Mouse (Mus musculus) testis, adult 2 months (tissue): Measurements from ENCODE around the gene Hlf. TPM values are rescaled to one million over a fixed set of nuclear protein-coding genes. Genes with fewer than 3 reads are reported as not detected.

ENCODE experiments used
- H3K27ac ChIP-seq: fragments of 200-500 bp; 2 replicates; pipeline ENCODE4 v1.5.1; 2012; ENCODE audit warnings: low read depth, low read length; ENCODE audit not compliant: control insufficient read depth, insufficient read depth
- H3K27me3 ChIP-seq: fragments of 200-500 bp; 2 replicates; pipeline ENCODE4 v1.6.1; 2012; ENCODE audit warnings: mild to moderate bottlenecking, low read length, moderate library complexity; ENCODE audit not compliant: control insufficient read depth, insufficient read depth
- H3K36me3 ChIP-seq: fragments of 200-500 bp; 2 replicates; pipeline ENCODE4 v1.6.1; 2012; ENCODE audit warnings: mild to moderate bottlenecking, low read length; ENCODE audit not compliant: control insufficient read depth, insufficient read depth
- H3K4me1 ChIP-seq: fragments of 200-500 bp; 2 replicates; pipeline ENCODE4 v1.6.1; 2012; ENCODE audit warnings: low read length; ENCODE audit not compliant: control insufficient read depth, insufficient read depth
- H3K4me3 ChIP-seq: fragments of 200-500 bp; 2 replicates; pipeline ENCODE4 v1.5.1; 2012; ENCODE audit warnings: low read depth, mild to moderate bottlenecking, low read length, moderate library complexity, mixed read lengths; ENCODE audit not compliant: control insufficient read depth
- CTCF ChIP-seq: fragments of 200-500 bp; IDR thresholded peaks from 2 replicates; pipeline ENCODE4 v1.5.1; 2012; ENCODE audit warnings: low read depth, mild to moderate bottlenecking, inconsistent platforms, low read length, moderate library complexity; ENCODE audit not compliant: control insufficient read depth, insufficient read depth, insufficient replicate concordance
- POLR2A ChIP-seq: fragments of 200-500 bp; IDR thresholded peaks from 2 replicates; pipeline ENCODE4 v1.6.1; 2012; ENCODE audit warnings: low read depth, mild to moderate bottlenecking, inconsistent platforms, low read length, moderate library complexity; ENCODE audit not compliant: control insufficient read depth
- polyA plus RNA-seq: library from polyadenylated mRNA; depleted of rRNA; stranded (reverse); fragments of >200 nt; gene quantifications from 2 replicates; pipeline ENCODE4 v1.2.3, GENCODE M21; 2012; rRNA removed

Hlf gene
- 0.69 and 2.3 TPM in 2 replicates for polyA plus RNA-seq

GRCm38 (mm10) chr11:90390817-90391173 is at the start of gene Hlf:
Gene Hlf (minus strand): TSS chr11:90390895.
- Histone ChIP-seq H3K36me3 (no peaks in the 10 kb centered on the region), H3K27ac (no peak within 1 kb of the TSS), H3K27me3 (no peaks in the 10 kb centered on the region), H3K4me3 (peak within 1 kb of the TSS; percentile 60), H3K4me1 (peaks cover 16% of the 10 kb centered on the region)
- no peak for TF ChIP-seq CTCF
- no peak for TF ChIP-seq POLR2A

DNA sequence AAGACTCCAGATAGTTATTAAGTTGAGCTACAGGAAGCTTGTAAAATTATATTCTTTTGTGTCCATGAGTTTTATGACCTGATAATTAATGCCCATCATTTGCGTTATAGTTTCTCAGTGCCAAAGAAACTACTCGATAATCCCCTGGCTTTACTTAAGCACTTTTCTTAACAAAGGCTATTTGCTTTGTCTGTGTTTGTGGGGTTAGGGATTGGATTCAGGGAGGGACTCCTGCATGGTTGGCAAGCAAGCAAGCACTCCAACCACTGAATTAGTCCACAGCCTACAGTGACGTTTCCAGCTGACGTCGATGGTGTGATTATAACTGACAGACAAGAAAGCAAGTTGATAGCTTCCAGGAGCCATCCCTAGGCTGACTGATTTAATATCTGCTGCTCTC is 48.1 kb upstream of the Hlf start:
- no peaks in the 10 kb centered on the region for H3K27me3 ChIP-seq
- no peaks in the 10 kb centered on the region for H3K36me3 ChIP-seq
- TF ChIP-seq POLR2A (no peak), CTCF (no peak)
- H3K4me3 ChIP-seq: no peak overlapping the region
- H3K4me1 ChIP-seq: no peaks in the 10 kb centered on the region; the same call in 1 of the 2 replicates
- no peak overlapping the region for H3K27ac ChIP-seq

DNA sequence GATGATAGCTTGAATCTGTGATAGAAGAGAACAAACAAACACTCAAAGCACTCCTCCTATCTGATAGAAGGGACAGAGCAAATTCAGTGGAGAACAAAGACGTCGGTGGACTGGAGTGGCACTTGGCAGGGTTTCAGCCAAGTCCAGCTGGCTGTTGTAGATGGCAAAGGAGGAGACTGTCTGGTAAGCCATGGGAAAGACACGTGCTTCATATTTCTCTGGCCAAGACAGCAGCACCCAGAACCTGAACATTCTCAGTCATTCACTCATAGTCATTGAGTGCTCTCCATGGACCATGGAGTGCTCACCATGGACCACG is 34.5 kb upstream of the Hlf start:
- Histone ChIP-seq H3K27ac (no peak overlapping the region), H3K4me3 (no peak overlapping the region), H3K36me3 (no peaks in the 10 kb centered on the region), H3K27me3 (no peaks in the 10 kb centered on the region), H3K4me1 (no peaks in the 10 kb centered on the region)
- TF ChIP-seq POLR2A (no peak), CTCF (no peak)

DNA sequence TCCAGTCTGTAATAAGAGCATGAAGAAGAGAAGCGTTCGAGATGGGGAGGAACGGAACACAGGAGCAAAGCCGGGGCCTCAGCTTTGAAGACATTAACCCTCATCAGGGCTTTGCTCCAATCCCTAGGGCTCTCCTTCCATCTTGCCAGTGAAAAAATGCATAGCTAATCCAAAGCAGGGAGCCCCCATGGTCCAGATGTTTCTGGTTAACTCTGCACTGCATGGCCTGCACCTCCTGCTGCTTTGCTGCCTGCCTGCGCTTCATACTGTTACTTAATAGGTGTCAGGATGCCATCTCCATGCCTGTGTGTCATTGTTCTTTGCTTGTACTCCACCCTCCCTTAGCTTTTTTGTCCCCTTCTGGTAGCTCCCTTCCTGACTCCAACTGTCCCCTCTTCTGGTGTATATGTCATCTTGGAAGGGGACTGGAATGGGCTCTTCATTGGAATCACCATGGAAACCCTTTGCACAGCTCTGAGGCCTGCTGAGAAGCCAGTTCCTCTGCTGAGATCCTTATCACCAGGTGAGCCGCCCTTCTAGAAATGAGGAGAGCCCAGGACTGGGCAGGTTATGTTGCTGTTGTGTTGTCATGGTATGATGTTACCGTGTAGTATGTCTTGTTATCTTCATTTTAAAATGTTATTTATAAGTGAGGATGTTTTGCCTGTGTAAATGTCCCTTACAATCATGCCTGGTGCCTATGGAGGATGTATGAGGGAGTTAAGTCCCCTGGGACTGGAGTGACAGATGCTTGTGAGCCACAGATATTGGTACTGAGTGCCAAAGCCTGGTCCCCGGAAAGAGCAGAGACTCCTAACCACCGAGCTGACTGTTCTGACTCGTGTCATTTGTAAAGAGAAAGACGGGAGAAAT is 33.9 kb upstream of the Hlf start:
- no peak overlapping the region for H3K4me3 ChIP-seq
- no peaks in the 10 kb centered on the region for H3K4me1 ChIP-seq
- no peaks in the 10 kb centered on the region for H3K36me3 ChIP-seq
- H3K27me3 ChIP-seq: no peaks in the 10 kb centered on the region
- TF ChIP-seq POLR2A: no peak
- no peak for TF ChIP-seq CTCF
- no peak overlapping the region for H3K27ac ChIP-seq

DNA sequence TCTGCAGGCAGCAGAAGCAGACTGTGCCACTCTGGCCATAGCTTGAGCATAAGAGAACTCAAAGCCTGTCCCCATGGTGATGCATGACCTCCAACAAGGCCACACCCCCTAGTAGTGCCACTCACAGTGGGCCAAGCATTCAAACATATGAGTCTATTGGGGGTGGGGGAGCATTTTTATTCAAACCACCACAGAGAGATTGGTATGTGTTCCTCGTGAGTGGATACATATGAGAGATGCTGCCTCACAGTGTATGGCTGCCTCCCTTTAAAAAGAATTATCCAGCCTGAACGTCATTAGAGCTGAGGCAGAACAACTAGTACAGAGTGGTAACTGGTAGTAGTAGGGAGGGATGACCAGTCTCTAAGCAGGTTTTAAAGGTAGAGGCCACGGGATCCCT is 33.2 kb upstream of the Hlf start:
- no peak overlapping the region for H3K27ac ChIP-seq
- H3K4me1 ChIP-seq: no peaks in the 10 kb centered on the region
- H3K4me3 ChIP-seq: no peak overlapping the region
- H3K27me3 ChIP-seq: no peaks in the 10 kb centered on the region
- TF ChIP-seq POLR2A: no peak
- no peak for TF ChIP-seq CTCF
- no peaks in the 10 kb centered on the region for H3K36me3 ChIP-seq

DNA sequence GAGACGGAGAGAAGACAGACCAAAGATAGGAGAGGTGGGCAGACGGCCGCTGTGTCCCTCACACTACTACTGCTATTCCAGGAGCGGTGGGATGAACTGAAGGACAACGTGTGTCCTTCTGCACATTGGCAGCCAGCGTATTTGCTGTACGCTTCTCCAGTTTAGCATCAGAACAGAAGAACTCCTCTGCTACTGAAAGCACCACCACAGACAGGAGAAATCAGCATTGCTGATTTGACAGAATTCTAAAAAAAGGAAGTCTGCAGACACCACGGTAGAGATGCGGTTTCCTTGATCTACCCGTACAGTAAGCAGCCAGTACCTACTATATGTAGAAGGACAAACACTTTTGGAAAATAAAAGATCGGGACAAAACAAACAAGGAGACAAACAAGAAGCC is 29.0 kb upstream of the Hlf start:
- no peaks in the 10 kb centered on the region for H3K36me3 ChIP-seq
- no peak overlapping the region for H3K27ac ChIP-seq
- H3K27me3 ChIP-seq: no peaks in the 10 kb centered on the region
- no peak overlapping the region for H3K4me3 ChIP-seq
- peaks cover 4% of the 10 kb centered on the region; the same call in 1 of the 2 replicates for H3K4me1 ChIP-seq
- TF ChIP-seq CTCF (no peak), POLR2A (no peak)

- Histone ChIP-seq H3K4me3 (peak overlapping the region; percentile 48), H3K27ac (no peak overlapping the region), H3K36me3 (no peaks in the 10 kb centered on the region), H3K27me3 (no peaks in the 10 kb centered on the region), H3K4me1 (peaks cover 4% of the 10 kb centered on the region; the same call in 1 of the 2 replicates)
- TF ChIP-seq POLR2A (peak; percentile 28; the same call in 1 of the 2 replicates), CTCF (no peak)
These were observed 27.2 kb upstream of the Hlf start for GRCm38 (mm10) chr11:90417921-90418320.

- Histone ChIP-seq H3K27me3 (no peaks in the 10 kb centered on the region), H3K36me3 (no peaks in the 10 kb centered on the region), H3K4me1 (peaks cover 4% of the 10 kb centered on the region; the same call in 1 of the 2 replicates), H3K4me3 (no peak overlapping the region), H3K27ac (no peak overlapping the region)
- TF ChIP-seq CTCF (no peak), POLR2A (no peak)
These were observed 26.3 kb upstream of the Hlf start for GRCm38 (mm10) chr11:90417011-90417410.
